Mouse (Mus musculus) heart, embryonic 16.5 days (tissue): Measurements from ENCODE around the gene Ltc4s. TPM values are rescaled to one million over a fixed set of nuclear protein-coding genes. Genes with fewer than 3 reads are reported as not detected.

Experiments
- ATAC-seq: fragments of 200-750 bp; cut with Nextera tagmentation; replicated peaks from 2 replicates; pipeline ENCODE4 v1.8.0; 2017; ENCODE audit warnings: moderate number of reproducible peaks; ENCODE audit not compliant: insufficient read depth, low FRiP score; ENCODE audit errors: extremely low read depth
- H3K27ac ChIP-seq: fragments of 300-500 bp; sonication (generic); 2 replicates; pipeline ENCODE4 v1.5.1; 2014; ENCODE audit warnings: mild to moderate bottlenecking, low read length, control low read depth, moderate library complexity
- H3K27me3 ChIP-seq: fragments of 300-500 bp; sonication (generic); 2 replicates; pipeline ENCODE4 v1.6.1; 2014; ENCODE audit warnings: low read length, mixed read lengths; ENCODE audit not compliant: control insufficient read depth, insufficient read depth
- H3K36me3 ChIP-seq: fragments of 300-500 bp; sonication (generic); 2 replicates; pipeline ENCODE4 v1.6.1; 2014; ENCODE audit not compliant: control insufficient read depth, insufficient read depth
- H3K4me1 ChIP-seq: fragments of 300-500 bp; sonication (generic); 2 replicates; pipeline ENCODE4 v1.6.1; 2014; ENCODE audit warnings: low read length, mixed read lengths; ENCODE audit not compliant: control insufficient read depth, insufficient read depth
- H3K4me2 ChIP-seq: fragments of 300-500 bp; sonication (generic); 2 replicates; pipeline ENCODE4 v1.6.1; 2014; ENCODE audit warnings: low read depth, mild to moderate bottlenecking, control low read depth, low read length
- H3K4me3 ChIP-seq: fragments of 300-500 bp; sonication (generic); 2 replicates; pipeline ENCODE4 v1.5.1; 2014; ENCODE audit warnings: mild to moderate bottlenecking, control low read depth, low read length
- H3K9ac ChIP-seq: fragments of 300-500 bp; sonication (generic); 2 replicates; pipeline ENCODE4 v1.6.1; 2014; ENCODE audit warnings: low read length, control low read depth
- H3K9me3 ChIP-seq: fragments of 300-500 bp; sonication (generic); replicated peaks from 2 replicates; pipeline ENCODE4 v1.6.1; 2016; ENCODE audit warnings: low read length; ENCODE audit not compliant: control insufficient read depth
- WGBS: fragments of 180-500 bp; shearing (Covaris S2); extraction: QIAGEN DNeasy Blood & Tissue Kit; methylation state at CpG from one replicate; pipeline ENCODE4 v1.1.7; 2014; 5-methylcytosine and 5-hydroxymethylcytosine counted together
- polyA plus RNA-seq: library from polyadenylated mRNA; unstranded; fragments of >200 nt; fragmentation: Nextera tagmentation; extraction: Ambion mirVana; gene quantifications from 2 replicates; pipeline ENCODE4 v1.2.1, GENCODE M21; 2015

The Ltc4s gene
- polyA plus RNA-seq, 1 experiment from 2014 or later, result 1.5 TPM

- Histone ChIP-seq H3K4me3 (no peak overlapping the region), H3K4me1 (peaks cover 29% of the 10 kb centered on the region), H3K9ac (no peak overlapping the region), H3K27ac (no peak overlapping the region), H3K36me3 (peaks cover 27% of the 10 kb centered on the region), H3K27me3 (no peaks in the 10 kb centered on the region), H3K4me2 (no peak overlapping the region), H3K9me3 (no peaks in the 10 kb centered on the region)
- ATAC-seq, result no peak
- WGBS, result 73% methylated on average over 7 of the region's 7 CpGs
Measured at GRCm38 (mm10) chr11:50229252-50229910, 9.0 kb downstream of the Ltc4s start.

GRCm38 (mm10) chr11:50228772-50229171 lies 9.6 kb downstream of the Ltc4s start:
- H3K4me1 ChIP-seq, result peaks cover 34% of the 10 kb centered on the region
- no peak for ATAC-seq

GRCm38 (mm10) chr11:50227736-50228135 lies 10.7 kb downstream of the Ltc4s start:
- no peak overlapping the region for H3K4me2 ChIP-seq
- WGBS, result 87% methylated on average over 4 of the region's 4 CpGs
- no peak overlapping the region for H3K9ac ChIP-seq
- ATAC-seq, result no peak
- H3K27ac ChIP-seq, result peak overlapping the region; percentile 81; the same call in 1 of the 2 replicates
- no peaks in the 10 kb centered on the region for H3K27me3 ChIP-seq
- H3K36me3 ChIP-seq, result peaks cover 12% of the 10 kb centered on the region
- H3K9me3 ChIP-seq, result no peaks in the 10 kb centered on the region
- H3K4me1 ChIP-seq, result peaks cover 36% of the 10 kb centered on the region
- H3K4me3 ChIP-seq, result no peak overlapping the region

More at GRCm38 (mm10) chr11:50228772-50229171, 9.6 kb downstream of the Ltc4s start:
- Histone ChIP-seq H3K9me3 (no peaks in the 10 kb centered on the region), H3K4me2 (no peak overlapping the region), H3K36me3 (peaks cover 21% of the 10 kb centered on the region), H3K4me3 (no peak overlapping the region), H3K27ac (no peak overlapping the region), H3K9ac (no peak overlapping the region), H3K27me3 (no peaks in the 10 kb centered on the region)
- WGBS, result 54% methylated on average over 3 of the region's 3 CpGs

GRCm38 (mm10) chr11:50227226-50227625 lies 11.2 kb downstream of the Ltc4s start:
- peak overlapping the region; percentile 81 for H3K27ac ChIP-seq
- no peak for ATAC-seq
- H3K4me1 ChIP-seq, result peaks cover 36% of the 10 kb centered on the region
- H3K4me3 ChIP-seq, result no peak overlapping the region
- H3K9ac ChIP-seq, result no peak overlapping the region; the same call in none of the 2 replicates
- no peaks in the 10 kb centered on the region for H3K9me3 ChIP-seq
- peaks cover 7% of the 10 kb centered on the region for H3K36me3 ChIP-seq
- WGBS, result 67% methylated on average over 3 of the region's 3 CpGs
- H3K27me3 ChIP-seq, result no peaks in the 10 kb centered on the region
- H3K4me2 ChIP-seq, result peak overlapping the region; percentile 96

GRCm38 (mm10) chr11:50226406-50226805 lies 12.0 kb downstream of the Ltc4s start:
- Histone ChIP-seq H3K4me1 (peaks cover 36% of the 10 kb centered on the region), H3K9me3 (no peaks in the 10 kb centered on the region), H3K4me3 (peak overlapping the region; percentile 89), H3K9ac (peak overlapping the region; percentile 95), H3K36me3 (no peaks in the 10 kb centered on the region), H3K27ac (peak overlapping the region; percentile 81), H3K27me3 (no peaks in the 10 kb centered on the region), H3K4me2 (peak overlapping the region; percentile 96)
- 40% methylated on average over 2 of the region's 2 CpGs for WGBS
- ATAC-seq, result no peak

GRCm38 (mm10) chr11:50225611-50226378 lies 12.6 kb downstream of the Ltc4s start:
- 2% methylated on average over 33 of the region's 34 CpGs for WGBS

GRCm38 (mm10) chr11:50224671-50225530 lies 13.5 kb downstream of the Ltc4s start:
- Histone ChIP-seq H3K4me1 (peaks cover 30% of the 10 kb centered on the region), H3K27ac (peak overlapping the region; percentile 79), H3K9ac (peak overlapping the region; percentile 95), H3K36me3 (no peaks in the 10 kb centered on the region), H3K4me2 (peak overlapping the region; percentile 96), H3K27me3 (no peaks in the 10 kb centered on the region), H3K9me3 (no peaks in the 10 kb centered on the region), H3K4me3 (peak overlapping the region; percentile 89)
- WGBS, result under 1% methylated on average over 67 of the region's 70 CpGs
- peak; percentile 87 for ATAC-seq

More at GRCm38 (mm10) chr11:50225611-50226378, 12.6 kb downstream of the Ltc4s start:
- no peaks in the 10 kb centered on the region for H3K9me3 ChIP-seq
- peak overlapping the region; percentile 89 for H3K4me3 ChIP-seq
- ATAC-seq, result peak; percentile 20; the same call in 1 of the 2 replicates
- H3K27ac ChIP-seq, result peak overlapping the region; percentile 79
- no peaks in the 10 kb centered on the region for H3K36me3 ChIP-seq
- peak overlapping the region; percentile 96 for H3K4me2 ChIP-seq
- no peaks in the 10 kb centered on the region for H3K27me3 ChIP-seq
- H3K4me1 ChIP-seq, result peaks cover 33% of the 10 kb centered on the region
- H3K9ac ChIP-seq, result peak overlapping the region; percentile 95

GRCm38 (mm10) chr11:50223783-50224662 lies 14.4 kb downstream of the Ltc4s start:
- Histone ChIP-seq H3K4me1 (peaks cover 24% of the 10 kb centered on the region), H3K9me3 (no peaks in the 10 kb centered on the region), H3K4me2 (peak overlapping the region; percentile 96), H3K27ac (peak overlapping the region; percentile 79), H3K27me3 (no peaks in the 10 kb centered on the region), H3K4me3 (peak overlapping the region; percentile 89), H3K9ac (peak overlapping the region; percentile 95), H3K36me3 (no peaks in the 10 kb centered on the region)
- WGBS, result 8% methylated on average over 17 of the region's 17 CpGs
- no peak for ATAC-seq
